Mouse (Mus musculus) fibroblast of lung, adult 2 months (primary cell): Measurements from ENCODE around the gene Tead1.

ENCODE experiments used
- DNase-seq: peaks from one replicate; pipeline ENCODE4 v3.0.0-alpha.2; 2011; ENCODE audit warnings: low read depth

Tead1 gene

GRCm38 (mm10) chr7:112819833-112820232, 140.7 kb downstream of the Tead1 start:
- no peak for DNase-seq

DNA sequence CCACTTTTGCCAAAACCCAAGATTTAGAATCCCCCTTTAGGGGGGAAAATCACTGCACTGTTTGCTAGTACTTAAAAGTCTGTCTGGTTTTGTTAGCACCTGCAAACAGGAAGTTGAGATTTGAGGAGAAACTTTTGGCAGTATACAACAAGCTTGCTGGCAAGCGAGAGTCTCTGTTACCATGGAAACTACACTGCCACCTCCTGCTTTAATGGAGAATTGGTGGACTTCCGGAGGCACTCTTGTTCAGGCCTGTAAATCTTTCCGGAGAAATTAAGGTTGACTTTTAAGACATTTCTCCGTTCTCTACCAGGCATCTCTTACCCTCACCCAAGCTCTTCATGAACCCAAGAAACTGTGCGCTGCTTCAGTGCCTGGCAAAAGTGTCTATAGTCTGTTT, 143.8 kb downstream of the Tead1 start:
- DNase-seq: no peak

GRCm38 (mm10) chr7:112823621-112824020, 144.5 kb downstream of the Tead1 start:
- DNase-seq: peak; percentile 68

GRCm38 (mm10) chr7:112825339-112825781, 146.2 kb downstream of the Tead1 start:
- DNase-seq: no peak

- DNase-seq: peak; percentile 80
Observed at GRCm38 (mm10) chr7:112826114-112826911, 147.2 kb downstream of the Tead1 start.

- DNase-seq: no peak
Observed at GRCm38 (mm10) chr7:112828016-112828695, 149.0 kb downstream of the Tead1 start.

DNA sequence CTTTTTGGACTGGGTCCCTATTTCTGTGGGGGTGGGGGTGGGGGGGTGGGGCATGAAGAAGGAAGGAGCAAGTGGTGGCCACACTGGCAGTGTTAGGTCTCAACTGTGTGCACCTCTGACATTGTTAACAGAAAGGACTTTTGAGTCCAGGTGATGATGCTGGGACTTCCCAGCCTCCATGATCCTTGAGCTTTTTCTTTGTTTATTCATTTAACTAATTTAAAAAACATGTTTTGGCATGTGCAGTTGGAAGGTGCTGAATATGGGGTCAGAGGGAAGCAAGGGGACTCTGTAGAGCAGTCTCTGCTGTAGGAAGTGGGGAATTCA, 149.5 kb downstream of the Tead1 start:
- DNase-seq: no peak

DNA sequence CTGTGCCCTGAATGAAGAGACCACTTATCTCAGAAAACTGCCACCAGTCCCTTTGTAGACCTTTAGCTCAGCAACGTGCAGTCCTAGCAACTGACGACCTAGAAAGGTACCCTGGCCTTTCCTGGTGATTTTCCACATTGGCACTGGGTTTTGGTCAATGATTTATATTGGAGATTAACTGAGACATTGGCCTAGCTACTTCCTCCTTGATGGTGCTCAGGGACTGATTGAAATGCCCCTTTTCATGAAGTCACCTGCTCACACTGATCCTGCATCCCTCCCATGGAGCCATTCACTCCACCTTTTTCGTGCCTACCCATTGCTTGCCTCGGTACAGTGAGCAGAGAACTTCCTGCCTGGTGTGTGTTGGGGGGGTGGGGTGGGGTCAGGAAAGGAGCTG, 151.8 kb downstream of the Tead1 start:
- no peak for DNase-seq

DNA sequence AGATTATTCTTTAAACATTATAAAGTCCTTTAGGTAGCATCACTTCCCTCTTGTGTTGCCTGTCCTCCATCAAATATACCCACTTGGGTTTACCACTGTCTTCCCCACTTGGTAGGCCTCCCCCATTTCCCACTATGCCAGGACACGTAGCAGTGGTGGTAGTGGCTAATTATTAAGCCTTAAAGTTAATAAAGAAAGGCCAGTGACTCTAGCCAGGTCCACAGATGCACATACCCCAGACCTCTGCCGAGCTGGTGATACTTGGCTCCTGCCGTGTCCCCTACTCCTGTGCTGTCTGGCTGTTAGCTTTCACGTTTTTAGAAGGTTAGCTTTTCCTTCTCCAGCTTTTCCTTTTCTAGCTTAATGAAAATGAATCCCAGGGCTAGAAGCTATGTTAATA, 152.3 kb downstream of the Tead1 start:
- DNase-seq: no peak

- DNase-seq: no peak
Observed at GRCm38 (mm10) chr7:112833132-112833531, 154.0 kb downstream of the Tead1 start.

- no peak for DNase-seq
Observed at GRCm38 (mm10) chr7:112836076-112836475, 157.0 kb downstream of the Tead1 start.

DNA sequence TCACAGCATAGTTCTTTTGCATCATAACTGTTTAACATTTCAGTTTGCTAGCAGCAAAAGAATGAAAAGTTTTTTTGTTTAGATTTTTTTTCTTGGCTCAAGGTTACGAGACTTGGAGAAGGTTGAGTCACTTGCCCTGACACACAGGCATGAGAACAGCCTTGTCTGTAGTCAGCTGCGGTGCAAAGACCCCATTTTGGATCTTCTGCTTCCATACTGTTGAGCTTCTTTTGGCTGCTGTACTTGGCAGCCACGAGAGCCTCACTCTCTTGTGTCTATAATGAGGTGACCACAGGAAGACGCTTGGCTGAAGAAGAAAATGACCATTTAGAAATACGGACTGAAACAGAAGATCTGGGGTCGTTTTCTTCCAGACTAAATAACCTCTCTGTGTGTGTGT, 159.0 kb downstream of the Tead1 start:
- no peak for DNase-seq

DNA sequence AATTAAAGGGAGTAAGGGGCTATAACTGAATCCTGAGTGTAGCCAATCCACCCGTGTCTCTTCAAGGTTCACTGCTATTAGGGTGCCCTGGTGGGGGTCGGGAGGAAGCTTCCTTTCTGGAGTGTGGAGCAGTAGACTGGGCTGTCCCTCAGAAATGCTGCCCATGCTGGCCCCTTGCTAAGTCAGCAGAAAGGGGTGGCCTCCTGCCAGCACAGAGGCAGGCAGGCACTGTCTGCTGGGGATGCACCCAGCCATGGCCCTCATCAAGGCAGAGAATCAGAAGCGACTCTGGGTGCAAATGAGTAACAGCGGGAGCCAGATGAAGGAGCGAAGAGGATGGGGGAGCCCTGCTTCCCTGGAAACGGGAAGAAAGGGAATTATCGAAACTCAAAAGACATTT, 161.2 kb downstream of the Tead1 start:
- DNase-seq: no peak

DNA sequence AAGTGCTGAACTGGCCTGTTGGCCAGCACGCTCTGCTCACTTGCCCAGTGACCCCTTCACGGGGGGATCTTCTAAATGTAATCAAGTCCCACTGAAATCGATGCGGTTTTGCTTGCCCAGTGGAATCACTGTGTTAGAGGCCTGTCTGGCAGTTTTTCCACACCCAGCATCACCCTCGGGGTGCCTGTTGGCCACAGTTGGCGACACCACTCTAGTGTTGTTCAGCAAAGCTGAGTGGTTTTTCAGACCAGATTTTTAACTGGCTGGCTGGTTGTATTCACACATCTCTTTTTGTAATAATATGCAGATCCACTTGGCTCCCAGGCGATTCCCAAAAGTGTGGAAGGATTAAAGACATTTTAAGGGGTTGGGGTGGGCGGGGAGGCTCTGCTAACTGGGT, 161.8 kb downstream of the Tead1 start:
- DNase-seq: no peak

- no peak for DNase-seq
Observed at GRCm38 (mm10) chr7:112841484-112841883, 162.4 kb downstream of the Tead1 start.

DNA sequence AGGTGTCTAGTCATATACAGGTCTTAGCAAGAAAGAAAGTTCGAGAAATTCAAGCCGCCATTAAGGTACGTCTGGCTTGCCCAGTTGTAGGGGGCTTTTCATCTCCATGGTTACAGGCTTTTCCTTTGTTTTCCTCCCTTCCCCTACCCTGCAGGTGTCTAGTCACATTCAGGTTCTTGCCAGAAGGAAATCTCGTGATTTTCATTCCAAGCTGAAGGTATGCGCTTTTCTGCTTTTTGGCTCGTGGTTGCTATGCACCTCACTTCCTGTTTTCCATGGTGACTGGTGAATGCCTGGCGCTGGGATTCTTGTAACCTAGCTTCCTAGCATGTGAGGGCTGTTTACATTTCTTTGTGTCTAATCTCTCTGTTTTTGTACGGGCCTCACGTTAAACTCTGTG, 162.8 kb downstream of the Tead1 start:
- DNase-seq: no peak

DNA sequence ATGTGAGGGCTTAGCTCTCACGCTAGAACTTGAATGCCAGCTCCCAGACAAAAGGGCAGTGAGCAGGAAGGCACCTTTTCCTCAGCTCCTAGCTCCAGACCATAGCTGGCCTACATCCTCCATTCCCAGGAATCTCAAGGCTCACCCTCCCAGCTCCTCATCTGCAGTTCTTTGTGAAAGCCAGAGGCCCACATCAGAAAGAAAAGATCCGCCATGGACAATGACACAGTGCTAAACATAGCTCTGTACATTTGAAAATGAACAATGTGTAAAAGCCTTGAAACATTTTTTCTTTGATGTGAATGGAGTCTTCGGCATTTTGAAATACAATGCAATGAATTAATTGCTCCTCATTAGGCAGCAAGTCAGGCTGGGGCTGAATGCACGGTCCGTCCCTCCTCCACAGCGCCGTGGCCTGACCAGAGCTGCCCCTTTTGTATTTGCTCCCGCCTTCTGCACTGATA, 172.2 kb downstream of the Tead1 start:
- no peak for DNase-seq

DNA sequence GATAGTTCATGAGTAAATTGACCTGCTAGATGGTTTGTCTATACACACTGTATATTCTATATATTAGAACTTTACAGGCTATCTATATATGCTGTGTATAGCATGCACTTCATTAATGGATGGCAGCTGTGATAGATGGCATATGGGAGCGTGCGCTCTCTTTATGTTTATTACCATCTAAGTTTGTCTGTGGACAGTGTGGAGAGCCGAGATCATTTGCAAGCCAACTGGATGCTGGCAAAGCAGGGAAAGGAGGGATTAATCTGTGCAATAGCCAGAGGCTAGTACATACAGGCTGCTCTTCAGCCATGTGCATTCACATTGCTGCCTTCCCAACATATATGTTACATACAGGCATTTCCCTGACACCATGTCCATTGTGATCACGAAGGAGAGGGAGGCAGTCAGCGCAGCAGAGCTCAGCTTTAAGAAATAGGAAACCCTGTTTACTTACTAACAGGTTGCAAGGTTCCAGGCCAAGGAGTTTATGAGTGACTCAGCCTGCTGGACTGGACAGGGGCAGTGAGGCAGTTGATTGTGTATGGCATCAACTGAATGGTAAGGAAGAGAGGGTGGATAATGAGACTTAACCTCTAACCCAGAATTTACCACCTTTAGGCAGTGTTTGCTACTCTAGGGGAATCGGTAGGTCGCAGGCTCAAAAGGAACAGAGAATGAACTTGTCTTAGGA, 173.2 kb downstream of the Tead1 start:
- no peak for DNase-seq

DNA sequence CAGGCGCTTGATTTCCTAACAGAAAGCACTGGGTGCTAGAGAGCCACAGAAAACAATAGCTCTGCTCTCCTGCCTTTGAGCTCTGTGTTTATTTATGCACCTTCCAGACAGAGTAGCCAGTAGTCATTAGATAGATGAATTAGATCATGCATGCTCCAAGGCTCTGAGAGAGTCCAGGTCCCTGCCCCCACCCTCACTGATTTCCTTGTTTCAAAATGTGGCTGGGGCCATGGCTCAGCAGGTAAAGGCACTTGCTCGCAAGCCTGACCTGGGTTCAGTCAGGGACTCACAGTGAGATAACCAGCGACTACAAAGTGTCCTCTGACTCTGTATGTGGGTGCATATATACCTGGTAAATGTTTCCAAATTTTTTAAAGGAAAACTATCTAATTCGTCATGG, 174.7 kb downstream of the Tead1 start:
- no peak for DNase-seq

GRCm38 (mm10) chr7:112854516-112854915, 175.4 kb downstream of the Tead1 start:
- DNase-seq: no peak

- no peak for DNase-seq
Observed at GRCm38 (mm10) chr7:112855419-112855818, 176.3 kb downstream of the Tead1 start.

GRCm38 (mm10) chr7:112856121-112856571, 177.0 kb downstream of the Tead1 start:
- no peak for DNase-seq

DNA sequence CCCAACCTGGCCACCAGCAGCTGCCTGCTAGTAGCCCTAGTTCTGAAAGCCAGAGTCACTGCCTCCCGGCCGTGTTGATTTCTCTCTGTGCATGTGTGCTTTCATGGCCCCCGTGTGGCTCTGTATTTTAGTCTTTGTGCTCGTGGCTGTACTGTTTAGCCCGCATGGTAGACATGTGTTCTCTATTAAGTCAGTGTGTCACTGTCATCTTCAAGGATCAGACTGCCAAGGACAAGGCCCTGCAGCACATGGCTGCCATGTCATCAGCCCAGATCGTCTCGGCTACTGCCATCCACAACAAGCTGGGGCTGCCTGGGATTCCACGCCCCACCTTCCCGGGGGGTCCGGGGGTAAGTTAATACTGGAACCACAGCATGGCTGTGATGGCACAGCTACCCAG, 177.5 kb downstream of the Tead1 start:
- DNase-seq: no peak
